Mouse (Mus musculus) liver, embryonic 13.5 days (tissue): Measurements from ENCODE around the gene Kcnn3. TPM values are rescaled to one million over a fixed set of nuclear protein-coding genes. Genes with fewer than 3 reads are reported as not detected.

Experiments used
- ATAC-seq: fragments of 200-750 bp; cut with Nextera tagmentation; 2 replicates; pipeline ENCODE4 v1.8.0; 2017; ENCODE audit warnings: low read depth, mild to moderate bottlenecking, moderate number of reproducible peaks, moderate library complexity
- DNase-seq: peaks from one replicate; pipeline ENCODE4 v3.0.0; 2022
- H3K27ac ChIP-seq: fragments of 300-500 bp; sonication (generic); 2 replicates; pipeline ENCODE4 v1.5.1; 2015; ENCODE audit warnings: moderate library complexity, mild to moderate bottlenecking, inconsistent platforms
- H3K27me3 ChIP-seq: fragments of 300-500 bp; sonication (generic); 2 replicates; pipeline ENCODE4 v1.6.1; 2015; ENCODE audit warnings: mild to moderate bottlenecking, inconsistent platforms
- H3K36me3 ChIP-seq: fragments of 300-500 bp; sonication (generic); 2 replicates; pipeline ENCODE4 v1.6.1; 2015; ENCODE audit warnings: mild to moderate bottlenecking, inconsistent platforms
- H3K4me1 ChIP-seq: fragments of 300-500 bp; sonication (generic); replicated peaks from 2 replicates; pipeline ENCODE4 v1.6.1; 2015; ENCODE audit warnings: inconsistent platforms
- H3K4me2 ChIP-seq: fragments of 300-500 bp; sonication (generic); 2 replicates; pipeline ENCODE4 v1.6.1; 2015; ENCODE audit warnings: inconsistent platforms, mild to moderate bottlenecking, moderate library complexity
- H3K4me3 ChIP-seq: fragments of 300-500 bp; sonication (generic); replicated peaks from 2 replicates; pipeline ENCODE4 v1.5.1; 2015; ENCODE audit warnings: mild to moderate bottlenecking, inconsistent platforms
- H3K9ac ChIP-seq: fragments of 300-500 bp; sonication (generic); 2 replicates; pipeline ENCODE4 v1.6.1; 2015; ENCODE audit warnings: mild to moderate bottlenecking, inconsistent platforms
- H3K9me3 ChIP-seq: fragments of 300-500 bp; sonication (generic); replicated peaks from 2 replicates; pipeline ENCODE4 v1.6.1; 2016; ENCODE audit warnings: inconsistent platforms
- WGBS: fragments of 180-500 bp; shearing (Covaris S2); methylation state at CpG from one replicate; pipeline ENCODE4 v1.1.7; 2015; ENCODE audit not compliant: insufficient replicate concordance; 5-methylcytosine and 5-hydroxymethylcytosine counted together
- polyA plus RNA-seq: library from polyadenylated mRNA; unstranded; fragments of >200 nt; fragmentation: Nextera tagmentation; extraction: Ambion mirVana; gene quantifications from 2 replicates; pipeline ENCODE4 v1.2.1, GENCODE M21; 2015

The Kcnn3 gene
- polyA plus RNA-seq, result 0.03 and 0.05 TPM in 2 replicates

DNA sequence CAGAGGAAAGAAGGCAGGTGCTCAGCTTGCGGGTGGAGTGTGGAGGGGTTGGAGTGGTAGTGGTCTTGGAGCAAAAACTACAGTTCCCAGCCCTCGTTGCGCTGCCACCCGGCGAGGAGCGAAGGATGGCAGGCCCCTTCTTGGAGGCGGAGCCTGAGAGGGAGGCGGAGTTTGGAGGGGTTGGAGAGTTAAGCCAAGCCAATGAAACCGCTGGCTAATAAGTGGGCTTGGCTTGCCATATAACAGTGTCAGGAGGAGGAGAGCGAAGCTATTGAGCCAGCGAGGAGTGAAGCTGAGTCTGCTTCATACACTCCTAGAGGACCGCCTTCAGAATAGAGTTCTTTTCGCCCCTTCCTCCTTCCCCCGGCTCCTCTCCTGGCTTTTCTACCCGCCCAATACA lies at the start of gene Kcnn3:
Gene Kcnn3 (plus strand): TSS at position 271 of the 400 bp plus-strand sequence.
- H3K4me2 ChIP-seq, result peak within 1 kb of the TSS; percentile 45
- H3K27ac ChIP-seq, result no peak within 1 kb of the TSS
- no peaks in the 10 kb centered on the region for H3K36me3 ChIP-seq
- peak within 1 kb of the TSS; percentile 8; the same call in 1 of the 2 replicates for H3K4me3 ChIP-seq
- H3K9me3 ChIP-seq, result peaks cover 3% of the 10 kb centered on the region; the same call in 1 of the 2 replicates
- peak; percentile 56 for DNase-seq
- peaks cover 52% of the 10 kb centered on the region for H3K27me3 ChIP-seq
- WGBS, result under 1% methylated on average over 15 of the region's 15 CpGs
- ATAC-seq, result peak; percentile 74
- H3K9ac ChIP-seq, result no peak within 1 kb of the TSS
- peaks cover 14% of the 10 kb centered on the region for H3K4me1 ChIP-seq

DNA sequence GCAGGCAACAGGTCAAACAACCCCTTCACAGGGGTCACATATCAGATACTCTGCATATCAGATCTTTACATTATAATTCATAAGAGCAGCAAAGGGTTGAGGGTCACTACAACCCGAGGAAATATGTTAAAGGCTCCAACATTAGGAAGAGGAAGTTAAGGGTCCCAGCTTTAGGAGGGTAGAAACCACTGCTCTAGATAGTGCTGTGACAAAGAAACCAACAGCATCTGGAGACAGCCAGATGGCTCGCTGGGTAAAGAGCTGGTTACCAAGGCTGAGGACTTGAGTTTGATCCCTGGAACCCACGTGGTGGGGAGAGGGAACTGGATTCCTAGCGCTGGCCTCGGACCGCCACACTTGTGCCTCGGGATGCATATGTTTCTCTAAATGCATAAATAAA lies 47.7 kb upstream of the Kcnn3 start:
- WGBS, result 40% methylated on average over 7 of the region's 7 CpGs
- Histone ChIP-seq H3K4me2 (no peak overlapping the region), H3K27ac (no peak overlapping the region), H3K9me3 (no peaks in the 10 kb centered on the region), H3K4me1 (0 out of 2 replicates have a peak, but pooled peaks cover 3% of the 10 kb centered on the region), H3K27me3 (no peaks in the 10 kb centered on the region), H3K4me3 (no peak overlapping the region), H3K36me3 (peaks cover 20% of the 10 kb centered on the region; the same call in 1 of the 2 replicates), H3K9ac (no peak overlapping the region)
- no peak for ATAC-seq
- DNase-seq, result no peak

DNA sequence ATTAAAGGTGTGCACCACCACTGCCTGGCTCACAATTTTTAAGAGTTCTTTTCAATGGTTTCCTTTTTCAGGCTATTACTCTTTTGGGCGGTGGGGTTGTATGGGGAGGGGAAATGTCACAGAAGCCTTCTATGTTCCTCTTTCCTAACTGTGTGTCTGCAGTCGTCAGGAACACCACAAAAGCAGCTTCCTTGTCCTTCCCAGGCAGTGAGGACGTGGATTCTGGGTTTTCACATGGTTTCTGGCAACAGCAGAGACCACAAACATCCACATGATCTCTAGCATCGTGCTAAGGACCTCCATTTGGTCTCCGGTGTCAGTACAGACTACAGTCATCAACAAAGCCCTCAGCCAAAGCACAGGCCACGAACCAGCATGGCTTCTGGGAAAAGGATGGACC lies 46.1 kb upstream of the Kcnn3 start:
- 34% methylated on average over 6 of the region's 6 CpGs for WGBS
- no peak for DNase-seq
- no peak overlapping the region for H3K27ac ChIP-seq

DNA sequence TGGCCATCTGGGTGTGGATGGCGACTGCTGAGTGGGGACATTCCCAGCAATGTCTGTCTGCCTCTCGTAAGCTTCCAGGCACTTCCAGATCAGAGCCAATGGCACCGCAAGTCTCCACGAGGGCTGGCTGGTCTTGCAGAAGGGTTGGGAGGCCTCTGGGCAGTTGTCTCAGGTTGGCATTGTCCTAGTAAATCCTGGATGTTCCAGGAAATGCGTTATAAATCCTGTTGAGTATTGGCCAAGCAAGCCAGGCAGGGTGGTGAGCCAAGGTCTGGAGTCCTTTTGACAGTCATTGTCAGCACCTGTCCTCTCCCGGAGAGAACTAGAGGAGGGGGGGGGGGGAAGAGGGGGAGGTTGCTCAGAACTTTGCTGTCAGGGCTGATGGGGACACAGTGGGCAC lies 40.9 kb upstream of the Kcnn3 start:
- no peaks in the 10 kb centered on the region for H3K36me3 ChIP-seq
- 65% methylated on average over 6 of the region's 6 CpGs for WGBS
- no peak overlapping the region for H3K27ac ChIP-seq
- no peak overlapping the region for H3K4me3 ChIP-seq
- 0 out of 2 replicates have a peak, but pooled peaks cover 3% of the 10 kb centered on the region for H3K4me1 ChIP-seq
- ATAC-seq (no peak), DNase-seq (no peak)
- H3K9me3 ChIP-seq, result no peaks in the 10 kb centered on the region
- H3K9ac ChIP-seq, result no peak overlapping the region
- H3K4me2 ChIP-seq, result no peak overlapping the region
- H3K27me3 ChIP-seq, result no peaks in the 10 kb centered on the region

More for the DNA sequence above, 46.1 kb upstream of the Kcnn3 start:
- no peaks in the 10 kb centered on the region for H3K9me3 ChIP-seq
- 0 out of 2 replicates have a peak, but pooled peaks cover 3% of the 10 kb centered on the region for H3K4me1 ChIP-seq
- no peak for ATAC-seq
- no peaks in the 10 kb centered on the region for H3K27me3 ChIP-seq
- H3K4me2 ChIP-seq, result no peak overlapping the region
- no peak overlapping the region for H3K4me3 ChIP-seq
- 0 out of 2 replicates have a peak, but pooled peaks cover 7% of the 10 kb centered on the region for H3K36me3 ChIP-seq
- no peak overlapping the region for H3K9ac ChIP-seq

DNA sequence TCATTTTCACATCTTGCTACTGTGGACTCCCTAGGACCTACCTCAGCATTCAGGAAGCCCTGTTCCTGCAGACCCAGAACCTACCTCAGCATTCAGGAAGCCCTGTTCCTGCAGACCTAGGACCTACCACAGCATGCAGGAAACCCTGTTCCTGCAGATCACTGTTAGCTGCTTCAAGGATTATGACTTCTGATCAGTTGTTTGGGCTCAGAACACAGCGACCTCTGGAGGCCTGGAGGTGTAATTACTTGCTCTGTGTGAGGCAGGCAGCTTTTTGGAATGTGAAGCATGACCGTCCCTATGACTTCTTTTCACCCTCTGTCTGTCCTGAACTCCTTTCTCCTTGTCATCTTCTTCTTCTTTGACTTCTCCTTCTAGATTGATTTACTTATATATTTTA lies 38.5 kb upstream of the Kcnn3 start:
- no peaks in the 10 kb centered on the region for H3K9me3 ChIP-seq
- no peak overlapping the region for H3K9ac ChIP-seq
- no peak overlapping the region for H3K4me2 ChIP-seq
- DNase-seq (peak; percentile 26), ATAC-seq (no peak)
- H3K36me3 ChIP-seq, result no peaks in the 10 kb centered on the region
- H3K4me3 ChIP-seq, result no peak overlapping the region
- H3K27ac ChIP-seq, result no peak overlapping the region
- WGBS, result 36% methylated on average over 2 of the region's 2 CpGs
- H3K4me1 ChIP-seq, result no peaks in the 10 kb centered on the region
- peaks cover 9% of the 10 kb centered on the region; the same call in 1 of the 2 replicates for H3K27me3 ChIP-seq

DNA sequence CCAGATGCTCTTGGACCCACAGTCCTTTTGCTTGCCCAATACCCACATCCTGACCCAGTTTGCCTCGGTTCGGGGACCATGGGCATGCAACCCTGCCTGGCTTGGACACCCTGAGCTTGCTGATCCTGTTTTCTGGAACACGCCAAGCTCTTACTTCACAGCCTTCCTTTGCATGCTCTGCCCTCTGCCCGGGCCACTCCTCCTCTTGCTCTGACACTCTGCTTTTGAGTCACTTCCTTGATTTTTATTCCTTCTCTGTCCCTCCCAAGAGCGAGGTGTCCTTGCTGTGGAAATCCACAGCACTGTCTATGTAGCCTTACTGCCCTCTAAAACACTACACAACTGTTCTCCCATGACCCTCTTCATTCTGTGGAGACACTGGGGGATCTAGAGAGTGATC lies 37.7 kb upstream of the Kcnn3 start:
- WGBS, result 63% methylated on average over 5 of the region's 5 CpGs
- DNase-seq (no peak), ATAC-seq (no peak)
- Histone ChIP-seq H3K4me3 (no peak overlapping the region), H3K4me2 (no peak overlapping the region), H3K9ac (no peak overlapping the region), H3K4me1 (no peaks in the 10 kb centered on the region), H3K27ac (no peak overlapping the region), H3K27me3 (peaks cover 13% of the 10 kb centered on the region), H3K9me3 (no peaks in the 10 kb centered on the region), H3K36me3 (no peaks in the 10 kb centered on the region)

DNA sequence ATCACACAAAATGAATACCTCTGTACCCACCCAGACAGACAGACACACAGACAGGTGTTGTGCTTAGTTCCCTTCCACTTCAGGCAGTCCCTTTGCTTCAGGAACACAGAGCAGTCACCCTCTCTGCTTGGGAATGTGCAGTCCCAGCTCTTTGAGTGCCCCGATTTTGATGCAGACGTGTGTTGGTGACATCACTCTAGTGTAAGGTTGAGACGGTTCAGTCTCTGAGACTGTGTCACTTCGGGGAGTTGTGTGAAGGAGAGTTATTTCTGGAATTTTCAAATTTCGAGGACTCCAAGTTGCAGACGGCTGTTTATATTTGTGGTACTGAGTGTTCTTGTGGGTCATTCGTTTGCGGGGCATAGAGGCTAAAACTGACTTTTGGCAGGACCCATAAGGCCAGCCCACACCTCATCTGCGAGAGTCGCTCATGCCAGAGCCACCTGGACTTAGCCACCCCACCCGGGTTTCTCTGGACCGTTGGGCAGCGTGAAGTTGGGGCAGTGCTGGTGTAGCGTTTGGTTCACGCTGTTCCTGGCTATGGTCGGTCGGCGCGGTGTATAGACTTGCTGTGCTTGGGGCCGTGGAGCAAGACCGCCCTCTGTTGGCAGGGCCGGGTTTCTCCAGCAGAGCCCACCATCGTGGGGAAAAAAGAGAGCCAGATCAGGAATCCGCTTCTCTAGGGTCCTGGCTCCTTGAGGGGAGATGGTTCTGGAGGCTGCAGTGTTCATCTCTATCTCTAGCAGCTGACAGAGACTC lies 35.0 kb upstream of the Kcnn3 start:
- no peak overlapping the region for H3K9ac ChIP-seq
- ATAC-seq, result peak; percentile 75
- peaks cover 19% of the 10 kb centered on the region for H3K27me3 ChIP-seq
- no peak overlapping the region for H3K27ac ChIP-seq
- H3K36me3 ChIP-seq, result no peaks in the 10 kb centered on the region
- DNase-seq, result peak; percentile 56
- H3K4me3 ChIP-seq, result no peak overlapping the region
- no peaks in the 10 kb centered on the region for H3K9me3 ChIP-seq
- WGBS, result 20% methylated on average over 24 of the region's 24 CpGs
- H3K4me2 ChIP-seq, result peak overlapping the region; percentile 38
- peaks cover 5% of the 10 kb centered on the region; the same call in 1 of the 2 replicates for H3K4me1 ChIP-seq

DNA sequence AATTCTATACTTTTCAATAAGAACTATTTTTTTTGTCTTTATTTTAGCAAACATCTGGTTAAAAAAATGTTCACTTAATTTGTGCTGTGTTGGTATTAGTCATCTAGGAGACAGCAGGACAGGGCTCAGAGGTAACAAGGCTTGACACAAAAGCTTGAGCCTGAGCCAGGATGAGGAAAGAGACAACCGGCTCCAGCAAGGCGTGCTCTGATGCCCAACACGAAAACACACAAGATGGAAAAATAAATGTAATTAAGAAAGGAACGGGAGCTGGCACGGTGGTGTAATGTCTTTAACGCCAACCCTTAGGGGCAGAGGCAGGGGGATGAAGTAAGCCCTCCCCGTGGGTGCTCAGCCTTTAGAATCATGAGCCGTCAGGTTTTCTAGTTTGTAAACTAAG lies 33.9 kb upstream of the Kcnn3 start:
- DNase-seq (no peak), ATAC-seq (no peak)
- Histone ChIP-seq H3K4me2 (no peak overlapping the region), H3K27ac (no peak overlapping the region), H3K4me1 (peaks cover 8% of the 10 kb centered on the region; the same call in 1 of the 2 replicates), H3K9ac (no peak overlapping the region), H3K36me3 (no peaks in the 10 kb centered on the region), H3K4me3 (no peak overlapping the region), H3K27me3 (peaks cover 19% of the 10 kb centered on the region), H3K9me3 (no peaks in the 10 kb centered on the region)
- whole genome bisulfite sequencing, result 72% methylated on average over 8 of the region's 8 CpGs

DNA sequence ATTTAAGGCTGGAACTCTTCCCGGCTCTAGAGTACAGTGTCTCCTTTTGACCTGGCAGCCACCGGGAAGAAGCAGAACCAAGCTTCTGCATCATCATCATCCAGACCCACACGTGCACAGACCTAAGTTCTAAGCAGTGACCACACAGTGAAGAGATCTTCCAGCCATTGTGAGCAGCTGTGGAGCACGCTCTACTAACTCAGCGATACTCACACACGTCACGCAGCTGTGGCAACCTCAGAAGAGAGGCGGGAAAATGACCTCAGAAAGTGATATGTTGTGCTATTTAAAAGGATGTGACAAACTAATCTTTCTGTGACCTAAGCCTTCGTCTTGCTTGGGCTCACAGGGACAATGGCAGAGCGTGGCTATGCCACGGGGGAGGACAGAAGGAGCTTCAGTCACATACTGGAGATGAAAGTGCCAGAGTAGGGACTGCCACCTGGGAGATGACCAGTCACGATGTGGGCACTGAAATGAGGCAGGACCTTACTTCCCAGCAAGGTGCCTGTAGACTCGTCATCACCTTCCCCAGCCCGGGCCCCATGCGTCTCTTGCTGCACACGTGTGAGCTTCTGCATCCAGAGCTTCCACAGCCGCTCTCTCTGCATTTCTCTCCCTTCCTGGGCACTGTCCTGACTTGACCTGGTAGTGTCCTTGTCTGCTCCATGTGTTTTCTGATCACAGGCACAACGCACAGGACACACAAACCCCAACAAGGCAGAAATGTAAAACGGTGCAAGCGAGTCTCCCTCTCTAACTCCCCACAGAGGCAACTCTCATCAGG lies 32.9 kb upstream of the Kcnn3 start:
- Histone ChIP-seq H3K36me3 (no peaks in the 10 kb centered on the region), H3K27me3 (peaks cover 19% of the 10 kb centered on the region), H3K4me1 (peaks cover 8% of the 10 kb centered on the region; the same call in 1 of the 2 replicates), H3K9ac (no peak overlapping the region), H3K4me2 (no peak overlapping the region), H3K9me3 (no peaks in the 10 kb centered on the region), H3K27ac (no peak overlapping the region), H3K4me3 (no peak overlapping the region)
- DNase-seq (no peak), ATAC-seq (no peak)
- WGBS, result 52% methylated on average over 20 of the region's 20 CpGs

DNA sequence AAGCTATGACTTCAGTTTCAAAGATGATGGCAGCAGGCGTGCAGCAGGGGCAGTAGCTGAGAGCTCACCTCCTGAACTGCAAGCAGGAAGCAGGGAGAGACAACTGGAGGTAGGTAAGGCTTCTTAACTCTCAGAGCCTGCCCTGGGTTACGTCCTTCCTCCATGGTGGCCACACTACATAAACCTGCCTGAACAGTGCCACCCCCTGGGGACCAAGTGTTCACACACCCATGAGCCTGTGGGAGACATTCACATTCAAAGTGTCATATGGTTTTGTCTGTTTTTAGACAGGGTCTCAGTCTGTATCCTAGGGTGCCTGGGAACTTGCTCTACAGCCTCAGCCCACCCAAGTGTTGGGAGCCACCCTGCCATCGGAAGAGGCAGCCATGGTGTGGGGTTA lies 29.2 kb upstream of the Kcnn3 start:
- H3K4me3 ChIP-seq, result no peak overlapping the region
- no peaks in the 10 kb centered on the region for H3K36me3 ChIP-seq
- peaks cover 8% of the 10 kb centered on the region; the same call in 1 of the 2 replicates for H3K4me1 ChIP-seq
- ATAC-seq (no peak), DNase-seq (no peak)
- WGBS, result 71% methylated on average over 3 of the region's 3 CpGs
- H3K9me3 ChIP-seq, result no peaks in the 10 kb centered on the region
- H3K27me3 ChIP-seq, result peaks cover 13% of the 10 kb centered on the region
- no peak overlapping the region for H3K4me2 ChIP-seq
- no peak overlapping the region for H3K27ac ChIP-seq
- no peak overlapping the region for H3K9ac ChIP-seq

DNA sequence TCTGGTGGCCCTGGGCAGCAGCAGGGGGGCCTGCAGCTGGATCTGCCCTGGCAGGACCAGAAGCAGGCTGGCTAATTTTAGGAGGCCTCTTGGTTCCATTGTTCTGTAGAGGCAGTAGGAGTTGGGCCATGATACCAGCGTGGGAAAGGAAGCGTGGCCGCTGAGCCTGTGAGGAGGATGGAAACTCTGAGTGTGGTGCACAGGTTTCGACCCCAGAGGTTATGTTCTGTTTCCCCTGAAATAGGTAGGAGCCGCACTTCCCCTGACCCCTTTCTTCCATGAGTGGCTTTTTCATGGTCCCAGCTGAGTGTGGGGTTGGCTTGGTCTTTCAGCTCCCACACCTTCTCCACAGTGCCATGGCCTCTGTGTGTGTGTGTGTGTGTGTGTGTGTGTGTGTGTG lies 28.4 kb upstream of the Kcnn3 start:
- H3K4me2 ChIP-seq, result no peak overlapping the region
- WGBS, result 74% methylated on average over 5 of the region's 5 CpGs
- DNase-seq (no peak), ATAC-seq (no peak)
- no peaks in the 10 kb centered on the region for H3K36me3 ChIP-seq
- H3K9me3 ChIP-seq, result no peaks in the 10 kb centered on the region
- peaks cover 8% of the 10 kb centered on the region; the same call in 1 of the 2 replicates for H3K4me1 ChIP-seq
- H3K27ac ChIP-seq, result no peak overlapping the region
- H3K27me3 ChIP-seq, result peaks cover 10% of the 10 kb centered on the region
- no peak overlapping the region for H3K9ac ChIP-seq
- no peak overlapping the region for H3K4me3 ChIP-seq
